11 mouse cellular contexts compared by ENCODE assay signal in genomic region chr11:94035974-94036373, GRCm38 (mm10). TPM values are rescaled to one million over a fixed set of nuclear protein-coding genes. Genes with fewer than 3 reads are reported as not detected.
DNase-seq lines count a peak whose midpoint lies in the region; TF ChIP-seq lines count a peak whose summit lies in the region.
"Had no signal": no experiment of that assay in that cellular context is flagged by ENCODE, and none has a peak within 500 bp of the region (broad histone marks: within the 10 kb centered on the region; RNA-seq: fewer than 3 reads in every experiment).

No protein-coding gene starts in this region.

- TF ChIP-seq CTCF in left cerebral cortex, adult 2 months (IDR thresholded peaks at IDR 0.05): peak; percentile 74

- no peaks in the 10 kb centered on the region for H3K36me3 ChIP-seq in ES-E14 (ENCODE audit: control insufficient read depth, insufficient read depth, low read length, poor library complexity, severe bottlenecking)
- H3K36me3 ChIP-seq: intestine, embryonic 15.5 days; midbrain, embryonic 12.5 days; stomach, embryonic 15.5 days had no signal

- H3K4me3 ChIP-seq in left cerebral cortex, adult 2 months: no peak overlapping the region
- H3K4me3 ChIP-seq in ES-E14 (ENCODE audit: insufficient read depth in 1 of 2, low read depth in 1 of 2, low read length in 2 of 2, poor library complexity in 1 of 2, severe bottlenecking in 1 of 2): no peak overlapping the region
- H3K4me3 ChIP-seq: intestine, embryonic 15.5 days; midbrain, embryonic 12.5 days; stomach, embryonic 15.5 days had no signal

- DNase-seq in cerebellum, adult 8-10 months: peak; percentile 27
- DNase-seq in cerebellum, postnatal 25 days: no peak
- no peak for DNase-seq in left cerebral cortex, adult 2 months (ENCODE audit: extremely low spot score in 1 of 2, low spot score in 2 of 2)
- DNase-seq in left cerebral cortex, postnatal 4 days: no peak
- DNase-seq in ES-E14 (ENCODE audit: low read depth, low spot score): peak; percentile 44
- DNase-seq in induced T-regulatory cell, adult 2 months (ENCODE audit: low read depth): peak; percentile 72
- DNase-seq in urinary bladder, postnatal 25 days (ENCODE audit: low spot score): no peak
- no peak for DNase-seq in right cerebral cortex, postnatal 4 days

- H3K9me3 ChIP-seq in ES-E14 (ENCODE audit: control insufficient read depth, insufficient read depth, low read depth, low read length): no peaks in the 10 kb centered on the region
- H3K9me3 ChIP-seq: intestine, embryonic 15.5 days; midbrain, embryonic 12.5 days; stomach, embryonic 15.5 days had no signal

- intact Hi-C loops in left cerebral cortex, adult 2 months (cut with DNase I): loop anchor here (2.0 kb wide), 1 partner anchor 51 kb away; no protein-coding TSS in a partner anchor
- intact Hi-C loops in left cerebral cortex, postnatal 4 days (cut with DNase I): no loop called here

- no peaks in the 10 kb centered on the region for H3K4me1 ChIP-seq in ES-E14 (ENCODE audit: control insufficient read depth in 2 of 2, insufficient read depth in 2 of 2, low read length in 2 of 2, poor library complexity in 1 of 2)
- H3K4me1 ChIP-seq: intestine, embryonic 15.5 days; stomach, embryonic 15.5 days had no signal

- H3K27ac ChIP-seq in left cerebral cortex, adult 2 months: no peak overlapping the region
- H3K27ac ChIP-seq in ES-E14 (ENCODE audit: insufficient read depth, low read depth, low read length, poor library complexity, severe bottlenecking): no peak overlapping the region
- H3K27ac ChIP-seq: intestine, embryonic 15.5 days; midbrain, embryonic 12.5 days; stomach, embryonic 15.5 days had no signal

- in situ Hi-C loops in ES-E14 (cut with MboI; ENCODE audit: low sequenced_read_pairs in 2 of 2, unreplicated experiment in 2 of 2): no loop called here

- H3K9ac ChIP-seq in ES-E14 (ENCODE audit: insufficient read depth, low read depth, low read length, poor library complexity, severe bottlenecking): no peak overlapping the region
- H3K9ac ChIP-seq: intestine, embryonic 15.5 days; midbrain, embryonic 12.5 days; stomach, embryonic 15.5 days had no signal

TF ChIP-seq in ES-E14, 5 proteins besides CTCF, POLR2A, EP300 and RAD21:
- TF ChIP-seq HCFC1 (IDR thresholded peaks at IDR 0.05; ENCODE audit: borderline replicate concordance, insufficient read depth, low read length): no peak
- peak; percentile 51; the same call in 1 of the 2 replicates for TF ChIP-seq ZC3H11A (IDR thresholded peaks at IDR 0.05; ENCODE audit: borderline replicate concordance, low read depth, low read length)
- TF ChIP-seq MAFK (IDR thresholded peaks at IDR 0.05; ENCODE audit: insufficient read depth, low read depth, low read length): no peak

RNA-seq across cellular contexts. Expression of gene Spag9, which starts 40.1 kb away (rescaled TPM):
- 100 to 1,000 TPM; 289 to 291 TPM for total RNA-seq in left cerebral cortex, adult 2 months (2021)
- 100 to 1,000 TPM; 232 to 235 TPM for total RNA-seq in left cerebral cortex, postnatal 4 days (2021)
- 16.5 and 20.9 TPM in 2 replicates for total RNA-seq in ES-E14 (2012; rRNA removed)

Comparison
In these comparisons a context has a peak if more than half of its experiments do, and no peak if none do; other contexts are left out.
1. DNase-seq: peak in cerebellum, adult 8-10 months (single experiment), ES-E14 (single experiment) and induced T-regulatory cell, adult 2 months (single experiment); none in cerebellum, postnatal 25 days (0 of 2), left cerebral cortex, adult 2 months (0 of 2), left cerebral cortex, postnatal 4 days (single experiment), urinary bladder, postnatal 25 days (single experiment) and right cerebral cortex, postnatal 4 days (single experiment).
2. RNA of gene Spag9, which starts 40.1 kb away (total RNA-seq): 289 to 291 TPM in left cerebral cortex, adult 2 months and 232 to 235 TPM in left cerebral cortex, postnatal 4 days; 16.5 to 20.9 TPM in ES-E14; every median in the first group is over 10 times any median in the second.